Mouse (Mus musculus) kidney, adult 2 months (tissue): ENCODE measurements around the gene Rer1.

Experiments
- CTCF ChIP-seq: fragments of 200-500 bp; conservative IDR thresholded peaks from 2 replicates; pipeline ENCODE4 v1.5.1; 2011; ENCODE audit warnings: low read depth, mild to moderate bottlenecking, control low read depth, low read length, moderate library complexity, mixed read lengths; ENCODE audit not compliant: insufficient read depth, insufficient read length
- POLR2A ChIP-seq: fragments of 200-500 bp; IDR thresholded peaks from one replicate; pipeline ENCODE4 v1.6.1; 2011; ENCODE audit warnings: low read depth, low read length, control low read depth

DNA sequence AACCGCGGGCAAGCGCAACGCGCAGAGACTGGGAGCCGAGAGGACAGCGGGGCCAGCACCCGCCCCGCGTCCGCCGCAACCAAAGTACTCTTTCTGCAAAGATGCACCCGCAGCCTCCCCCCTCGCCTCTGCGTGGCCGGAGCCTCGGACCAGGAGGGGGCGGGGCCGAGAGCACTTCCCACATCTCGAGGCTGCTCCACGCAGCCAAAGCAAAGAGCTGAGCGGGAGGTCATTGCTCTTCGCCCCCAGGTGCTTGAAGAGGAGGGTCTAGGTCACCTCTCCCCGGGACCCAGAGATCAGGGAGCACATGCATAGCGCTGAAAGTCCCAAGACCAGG is 42.9 kb downstream of the Rer1 start:
- TF ChIP-seq POLR2A (no peak), CTCF (no peak)
